Mouse (Mus musculus): Measurements from ENCODE around the gene Prmt1.

DNA sequence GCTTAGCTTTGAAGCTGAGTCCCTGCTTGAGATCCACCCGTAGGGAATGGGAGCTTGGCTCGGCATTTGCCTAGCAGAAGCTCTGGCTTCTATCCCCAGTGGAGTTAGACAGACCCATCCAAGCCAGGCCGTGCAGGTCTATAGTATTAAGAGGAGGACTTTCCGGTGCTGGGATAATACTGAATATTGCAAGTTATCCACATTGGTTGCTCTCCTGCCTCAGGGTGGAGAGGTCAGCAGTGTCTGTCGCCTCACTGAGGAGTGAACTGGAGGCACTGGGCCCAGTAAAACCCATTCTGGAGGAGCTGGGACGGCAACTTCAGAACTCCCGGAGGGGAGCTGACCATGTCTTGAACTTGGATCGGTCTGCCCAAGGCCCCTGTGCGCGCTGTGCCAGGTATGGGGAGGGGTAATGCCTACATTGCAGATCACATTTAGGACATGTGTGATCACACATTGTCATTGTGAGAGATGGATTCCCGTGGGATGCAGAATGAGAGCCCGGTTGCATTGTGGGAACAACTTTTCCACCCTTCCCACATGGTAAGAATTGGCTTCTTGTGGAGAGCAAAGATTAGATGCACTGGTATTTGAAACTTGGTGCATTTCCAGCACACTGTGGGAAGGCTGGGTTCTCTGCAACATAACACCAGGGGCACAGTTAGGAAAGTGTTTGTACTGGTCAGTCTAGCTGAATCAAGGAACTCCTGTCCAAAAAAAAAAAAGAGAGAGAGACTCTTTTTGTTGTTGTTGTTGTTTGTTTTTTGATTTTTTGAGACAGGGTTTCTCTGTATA, 32.1 kb downstream of the Prmt1 start:
- TF ChIP-seq TCF12 (IDR thresholded peaks at IDR 0.05; ENCODE audit: insufficient read depth, poor library complexity, severe bottlenecking) = no peak
- TF ChIP-seq POLR2A (IDR thresholded peaks at IDR 0.05; ENCODE audit: insufficient read length, low read depth) = no peak
- no peak for TF ChIP-seq REST (IDR thresholded peaks at IDR 0.05; ENCODE audit: insufficient read depth, insufficient read length)
